Mouse (Mus musculus) heart, postnatal 0 days (tissue): ENCODE data around the gene Gm2a.

ENCODE experiments used
- CTCF ChIP-seq: IDR thresholded peaks from 2 replicates; pipeline ENCODE4 v1.5.1; 2016; ENCODE audit warnings: antibody characterized with exemption, control low read depth, low read depth
- EP300 ChIP-seq: IDR thresholded peaks from 2 replicates; pipeline ENCODE4 v1.6.1; 2016; ENCODE audit warnings: antibody characterized with exemption, low read depth

DNA sequence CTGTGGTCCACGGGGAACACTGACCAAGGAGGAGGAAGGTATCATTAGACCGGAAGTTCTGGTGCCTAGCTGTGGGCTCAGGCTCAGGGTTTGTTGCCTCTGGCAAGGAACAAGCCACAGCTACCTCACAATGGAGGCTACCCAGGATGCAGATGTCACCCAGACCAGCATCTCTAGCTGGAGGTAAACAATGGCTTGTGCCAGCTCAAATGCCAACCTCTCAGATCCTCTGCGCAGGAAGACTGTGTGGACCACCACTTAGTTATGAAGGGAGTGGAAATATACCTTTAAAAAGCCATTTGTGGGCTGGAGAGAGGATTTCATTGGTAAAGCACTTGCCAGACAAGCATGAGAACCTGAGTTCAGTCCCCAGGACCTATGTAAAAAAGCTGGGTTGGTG, 53.7 kb downstream of the Gm2a start, which contains the start of gene Slc36a3:
- no peak for TF ChIP-seq CTCF
- no peak for TF ChIP-seq EP300
